Mouse (Mus musculus): ENCODE data around the gene Fat2. TPM values are rescaled to one million over a fixed set of nuclear protein-coding genes. Genes with fewer than 3 reads are reported as not detected.
A peak's percentile ranks its signal among the peaks of the same experiment; 100 is the strongest.

The Fat2 gene
- polyA plus RNA-seq, 3 experiments from 2014 or later: not detected

DNA sequence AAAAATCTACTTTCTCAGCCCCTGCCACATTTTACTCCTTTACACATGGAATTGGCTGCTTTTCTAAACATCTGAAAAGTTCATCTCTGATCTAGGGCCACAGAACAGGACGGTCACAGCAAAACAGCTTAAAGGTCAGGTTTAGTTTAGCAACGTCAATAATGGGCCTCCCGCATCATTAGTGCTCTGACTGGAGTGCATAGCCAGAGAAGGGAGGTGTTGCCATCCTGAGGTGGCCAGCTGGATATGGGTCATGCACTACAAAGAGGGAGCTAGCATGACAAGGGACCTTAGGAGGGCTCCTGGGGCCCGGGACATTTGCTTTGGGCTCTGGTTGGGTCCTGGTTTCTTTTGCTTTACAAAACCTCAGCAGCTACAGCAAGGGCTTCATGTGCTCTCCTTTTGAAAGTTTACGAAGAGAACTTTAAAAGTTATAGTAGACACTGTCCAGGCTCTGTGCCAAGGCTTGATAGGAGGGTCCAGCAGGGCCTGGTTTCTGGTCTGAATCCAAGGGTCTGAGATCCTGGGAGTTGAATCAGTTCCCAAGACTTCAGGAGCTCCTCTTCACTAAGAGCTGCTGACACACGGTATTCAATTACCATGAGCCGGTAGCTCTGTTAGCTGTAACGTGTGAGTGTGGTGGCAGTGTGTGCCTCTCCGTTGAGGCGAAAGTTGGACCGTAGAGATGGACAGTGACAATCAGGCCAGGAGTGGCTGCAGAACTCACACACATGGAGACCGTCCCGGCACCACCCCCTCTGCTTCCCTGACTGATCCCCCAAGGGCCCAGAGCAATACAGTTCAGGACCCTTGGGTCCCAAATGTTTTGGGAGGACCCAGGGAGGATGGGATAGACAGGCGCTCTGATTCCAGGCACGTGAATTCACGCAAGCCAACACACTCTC lies 6.2 kb downstream of the Fat2 start:
- ATAC-seq: no peak

GRCm38 (mm10) chr11:55327558-55328409 lies 8.6 kb downstream of the Fat2 start:
- no peak for ATAC-seq

- no peak for ATAC-seq
Observed at GRCm38 (mm10) chr11:55327111-55327510, 9.3 kb downstream of the Fat2 start.

DNA sequence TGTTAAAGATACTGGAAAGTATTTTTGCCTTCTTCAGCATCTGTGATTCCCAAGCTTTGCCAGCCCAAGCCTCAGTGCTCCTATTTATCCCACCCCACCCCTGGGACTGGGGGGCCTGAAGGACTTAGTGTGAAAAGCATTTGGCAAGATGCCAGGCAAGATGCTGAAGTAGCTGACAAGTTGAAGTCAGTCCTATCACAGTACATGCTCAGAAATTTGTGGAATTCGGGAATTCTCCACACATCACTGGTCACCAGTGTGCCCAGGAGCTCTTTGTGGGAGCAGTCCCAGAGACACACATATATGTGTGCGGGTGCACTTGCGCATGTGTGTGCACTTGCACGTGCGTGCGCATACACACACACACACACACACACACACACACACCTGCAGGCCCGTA lies 10.2 kb downstream of the Fat2 start:
- no peak for ATAC-seq

DNA sequence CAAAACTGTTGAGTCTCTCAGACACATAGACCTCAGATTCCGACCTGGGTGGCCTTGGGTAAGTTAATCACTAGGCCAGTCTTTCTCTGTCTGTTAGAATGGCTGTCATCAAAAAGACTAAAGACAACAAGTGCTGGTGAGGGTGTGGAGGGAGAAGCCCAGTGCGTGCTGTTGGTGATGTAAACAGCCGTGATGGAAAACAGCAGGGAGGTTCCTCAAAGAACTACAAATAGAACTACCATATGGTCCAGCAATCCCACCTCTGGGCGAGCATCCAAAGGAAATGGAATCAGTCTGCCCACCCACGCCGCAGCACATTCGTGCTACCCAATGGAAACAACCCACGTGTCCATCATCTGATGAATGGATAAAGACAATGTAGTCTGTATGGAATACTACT lies 12.5 kb downstream of the Fat2 start:
- ATAC-seq: no peak

GRCm38 (mm10) chr11:55320990-55321389 lies 15.4 kb downstream of the Fat2 start:
- ATAC-seq: no peak

- ATAC-seq: no peak
Observed at GRCm38 (mm10) chr11:55315966-55316365, 20.4 kb downstream of the Fat2 start.

DNA sequence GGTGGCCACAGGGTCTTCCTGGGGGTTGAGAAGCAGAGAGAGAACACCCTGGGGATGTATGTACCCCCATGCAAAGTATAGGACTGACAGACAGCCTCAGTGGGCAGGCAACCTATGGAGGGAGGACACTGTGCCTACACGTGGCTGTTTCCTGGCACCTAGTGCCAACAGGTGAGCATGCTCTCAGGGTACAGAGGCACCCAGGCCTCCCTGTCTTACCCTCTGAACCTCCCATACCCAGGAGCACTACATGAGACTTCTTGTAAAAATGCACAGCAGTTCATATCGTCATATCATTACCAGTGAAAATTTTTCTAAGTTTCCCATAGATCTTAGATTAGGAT lies 21.7 kb downstream of the Fat2 start:
- ATAC-seq: no peak

DNA sequence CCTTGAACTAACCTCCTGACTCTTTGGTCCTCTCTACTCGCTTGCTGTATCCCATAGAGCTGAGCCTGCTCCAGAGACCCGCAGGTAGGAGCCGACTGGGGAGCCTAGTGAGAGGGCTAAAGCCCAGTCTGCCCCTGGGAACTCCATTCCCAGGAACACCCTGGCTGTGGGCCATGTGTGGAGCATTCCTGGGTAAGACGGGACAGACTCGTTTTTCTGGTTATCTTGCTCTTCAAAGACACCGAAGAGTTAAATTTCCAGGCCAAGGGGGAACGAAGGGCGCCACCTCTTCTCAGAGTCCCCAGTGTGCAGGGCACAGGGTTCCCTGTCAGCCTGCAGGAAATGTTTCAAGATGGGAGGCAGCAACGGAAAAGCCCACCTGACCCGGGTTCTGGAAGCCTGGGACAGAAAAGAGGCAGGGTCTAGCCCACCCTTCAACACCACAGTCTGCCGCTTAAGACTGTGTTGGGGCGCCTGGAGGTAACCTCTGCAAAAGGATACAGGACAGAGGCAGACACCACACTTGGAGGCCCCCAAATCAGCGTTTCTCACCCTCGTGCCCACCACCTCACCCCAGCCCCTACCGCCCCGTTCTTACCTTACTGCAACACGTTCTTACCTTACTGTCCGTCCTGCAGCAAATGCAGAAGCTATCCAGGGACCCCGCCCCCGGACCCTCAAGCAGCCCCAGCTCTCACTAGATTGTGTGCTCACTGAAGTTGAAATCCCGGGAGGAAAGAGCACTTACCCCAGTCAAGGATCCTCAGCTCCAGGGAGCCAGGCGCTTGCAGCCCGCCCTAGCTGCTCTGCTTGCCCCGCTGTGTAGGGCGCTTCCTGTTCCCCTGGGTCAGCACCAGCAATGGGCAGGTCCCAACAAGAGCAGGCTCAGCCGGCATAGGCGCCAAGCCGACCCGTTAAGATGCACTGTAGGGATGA lies 22.3 kb downstream of the Fat2 start:
- no peak for ATAC-seq

- ATAC-seq: no peak
Observed at GRCm38 (mm10) chr11:55302350-55302749, 34.0 kb downstream of the Fat2 start.

GRCm38 (mm10) chr11:55293179-55293578 lies 43.2 kb downstream of the Fat2 start:
- ATAC-seq: no peak

GRCm38 (mm10) chr11:55291901-55292300 lies 44.5 kb downstream of the Fat2 start:
- no peak for ATAC-seq

- no peak for ATAC-seq
Observed at GRCm38 (mm10) chr11:55289851-55290391, 46.4 kb downstream of the Fat2 start.

DNA sequence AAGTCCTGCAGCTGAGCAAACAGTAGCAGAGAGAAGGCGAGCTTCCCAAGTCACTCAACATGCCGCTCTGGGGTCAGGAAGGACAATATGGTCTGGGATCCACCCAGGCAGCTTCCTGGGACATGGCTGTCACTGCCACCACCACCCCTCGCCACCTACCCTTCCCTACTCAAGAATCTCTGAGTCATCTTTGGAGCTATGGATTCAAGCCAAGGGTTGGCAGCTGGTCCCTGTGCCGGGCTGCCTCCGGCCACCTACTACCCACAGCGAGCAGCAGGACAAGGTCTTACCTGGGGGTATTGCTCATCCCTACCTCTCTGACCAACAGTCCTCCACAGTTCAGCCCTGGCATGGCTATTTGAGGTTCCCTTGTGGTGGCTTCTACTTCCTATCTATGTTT lies 61.6 kb downstream of the Fat2 start:
- ATAC-seq: no peak

DNA sequence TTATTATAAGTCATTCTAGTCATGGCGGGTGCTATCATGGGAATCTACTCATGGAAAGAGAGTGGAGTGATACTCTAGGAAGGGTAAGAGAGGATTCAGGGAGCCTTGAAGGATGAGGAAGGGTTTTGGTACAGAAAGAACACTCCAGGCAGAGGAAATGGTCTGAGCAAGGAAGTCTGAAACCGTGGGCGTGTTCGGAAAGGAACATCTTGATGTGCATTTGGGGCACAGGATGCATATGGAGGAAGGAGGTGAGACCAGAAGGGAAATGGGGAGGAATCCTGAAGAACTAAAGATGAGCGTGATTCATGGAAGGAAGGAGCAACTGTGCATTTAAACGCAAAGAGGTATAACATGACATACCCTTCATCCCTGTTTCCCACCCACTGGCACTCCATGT lies 67.8 kb downstream of the Fat2 start:
- ATAC-seq: no peak

GRCm38 (mm10) chr11:55265647-55266046 lies 70.7 kb downstream of the Fat2 start:
- no peak for ATAC-seq

DNA sequence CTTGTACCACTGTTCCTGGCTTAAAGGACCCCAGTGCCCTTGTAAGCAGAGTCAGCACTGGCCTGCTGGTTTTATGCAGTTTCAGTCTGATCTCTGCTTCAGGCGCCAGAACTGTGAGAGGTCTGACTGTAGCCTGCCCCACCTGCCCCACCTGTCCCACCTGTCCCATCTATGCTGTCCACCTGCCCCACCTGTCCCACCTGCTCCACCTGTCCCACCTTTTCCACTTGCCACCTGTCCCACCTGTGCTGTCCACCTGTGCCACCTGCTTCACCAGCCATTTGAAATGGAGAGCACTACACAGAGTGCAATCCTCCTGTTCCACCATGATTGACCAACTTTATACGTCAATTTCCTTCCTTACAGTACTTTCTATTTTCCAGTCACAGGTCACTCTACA lies 72.0 kb downstream of the Fat2 start:
- ATAC-seq: no peak

DNA sequence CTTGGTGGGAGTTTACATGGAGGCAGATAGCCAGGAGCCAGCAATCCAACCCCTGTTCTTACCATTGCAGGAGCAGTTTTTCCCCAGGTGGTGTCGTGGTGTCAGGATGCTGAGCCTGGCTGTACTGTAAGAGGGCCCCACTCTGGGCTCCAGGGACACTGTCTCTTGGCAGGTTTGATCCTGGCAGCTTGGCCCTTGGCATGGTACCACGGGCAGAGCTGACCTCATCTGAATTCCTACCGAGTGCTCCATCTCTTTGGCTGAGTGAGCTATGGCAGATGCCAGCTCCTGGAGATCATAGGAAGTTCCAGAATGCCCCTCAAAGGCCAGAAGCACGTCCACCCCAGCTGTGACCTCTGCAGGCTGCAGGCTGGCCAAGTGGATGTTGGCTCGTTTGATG lies 74.4 kb downstream of the Fat2 start:
- no peak for ATAC-seq

GRCm38 (mm10) chr11:55261105-55261504 lies 75.3 kb downstream of the Fat2 start:
- ATAC-seq: no peak

DNA sequence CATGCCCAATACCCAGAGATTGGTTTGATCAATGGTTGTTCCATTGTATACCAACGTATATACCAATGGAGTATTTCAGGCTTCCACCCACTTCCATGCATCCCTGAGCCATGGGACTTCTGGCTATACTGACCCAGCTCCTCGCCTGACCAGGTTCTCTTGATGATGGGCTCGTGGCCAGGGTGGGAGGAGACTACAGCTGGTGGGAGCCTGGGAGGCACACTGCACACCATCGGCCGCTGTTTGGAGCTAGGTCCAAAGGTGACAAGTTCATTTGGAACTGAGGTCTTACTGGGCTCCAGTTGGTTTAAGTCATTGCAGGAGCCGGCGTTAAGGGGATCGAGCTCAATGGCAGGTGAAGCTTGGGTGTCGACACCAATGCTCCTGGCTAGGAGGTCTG lies 83.0 kb downstream of the Fat2 start:
- no peak for ATAC-seq

- no peak for ATAC-seq
Observed at GRCm38 (mm10) chr11:55250527-55250926, 85.8 kb downstream of the Fat2 start.

GRCm38 (mm10) chr11:55240556-55240955 lies 95.8 kb downstream of the Fat2 start:
- peak; percentile 63 for ATAC-seq

Data from inflammation-experienced regulatory T-cells, adult 6 months (primary cell).